Comparison of ENCODE assay signal across 8 mouse cellular contexts in the genomic region with DNA sequence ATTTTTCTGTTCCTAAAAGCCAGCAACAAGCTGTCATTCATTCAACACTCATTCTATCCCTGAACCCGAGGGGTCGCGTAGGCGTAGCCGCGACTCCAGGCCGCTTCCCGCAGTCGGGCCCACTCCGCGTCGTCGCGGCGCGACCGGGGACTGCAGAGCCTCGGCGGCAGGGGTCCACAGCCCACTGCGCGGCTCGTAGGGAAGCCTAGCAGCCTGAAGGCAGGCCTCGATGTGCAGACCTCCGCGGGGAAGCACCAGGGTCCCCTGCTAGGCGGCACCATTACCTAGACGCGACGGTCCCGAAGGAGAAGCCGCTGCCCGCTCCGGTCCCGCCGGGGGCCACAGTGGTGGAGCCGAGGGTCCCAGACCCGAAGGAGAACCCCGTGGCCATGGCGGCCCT. TPM values are rescaled to one million over a fixed set of nuclear protein-coding genes. Genes with fewer than 3 reads are reported as not detected.
A peak's percentile ranks its signal among the peaks of the same experiment; 100 is the strongest.
DNase-seq lines count a peak whose midpoint lies in the region; ATAC-seq and TF ChIP-seq lines count a peak whose summit lies in the region.

No protein-coding gene starts in this region.

- TF ChIP-seq EP300 in ES-Bruce4 (IDR thresholded peaks at IDR 0.05; ENCODE audit: insufficient read depth, low read depth, low read length): no peak

- intact Hi-C loops in gastrocnemius, postnatal 14 days (cut with DNase I; ENCODE audit: low total_unique reads): no loop called here

- peak overlapping the region; percentile 91 for H3K9ac ChIP-seq in heart, embryonic 16.5 days (ENCODE audit: low read length)
- peak overlapping the region; percentile 87 for H3K9ac ChIP-seq in ES-Bruce4 (ENCODE audit: low read depth, poor library complexity, severe bottlenecking)
- peak overlapping the region; percentile 97 for H3K9ac ChIP-seq in embryonic facial prominence, embryonic 15.5 days
- peak overlapping the region; percentile 89 for H3K9ac ChIP-seq in limb, embryonic 14.5 days (ENCODE audit: low read depth, low read length, severe bottlenecking)

- H3K4me2 ChIP-seq in heart, embryonic 16.5 days (ENCODE audit: low read depth, low read length): peak overlapping the region; percentile 83
- H3K4me2 ChIP-seq in embryonic facial prominence, embryonic 15.5 days (replicated peaks): peak overlapping the region; percentile 76
- H3K4me2 ChIP-seq in limb, embryonic 14.5 days (replicated peaks; ENCODE audit: low read depth, low read length, severe bottlenecking): peak overlapping the region; percentile 81

- H3K9me3 ChIP-seq in heart, embryonic 16.5 days (replicated peaks; ENCODE audit: control insufficient read depth, low read length): no peaks in the 10 kb centered on the region
- no peaks in the 10 kb centered on the region for H3K9me3 ChIP-seq in ES-Bruce4 (replicated peaks; ENCODE audit: control insufficient read depth, insufficient read depth, low read length, poor library complexity, severe bottlenecking)
- H3K9me3 ChIP-seq in embryonic facial prominence, embryonic 15.5 days (replicated peaks): no peaks in the 10 kb centered on the region
- no peaks in the 10 kb centered on the region for H3K9me3 ChIP-seq in limb, embryonic 14.5 days (ENCODE audit: control insufficient read depth, low read length)

- peak; percentile 29 for ATAC-seq in heart, embryonic 16.5 days (replicated peaks; ENCODE audit: extremely low read depth, insufficient read depth, low FRiP score)
- ATAC-seq in embryonic facial prominence, embryonic 15.5 days (ENCODE audit: insufficient number of reproducible peaks, low FRiP score, low TSS enrichment, low read depth): peak; percentile 51
- ATAC-seq in limb, embryonic 14.5 days (ENCODE audit: low FRiP score, low read depth): peak; percentile 45

- no peaks in the 10 kb centered on the region for H3K36me3 ChIP-seq in heart, embryonic 16.5 days (ENCODE audit: control insufficient read depth, insufficient read depth)
- peaks cover 3% of the 10 kb centered on the region; the same call in 1 of the 2 replicates for H3K36me3 ChIP-seq in ES-Bruce4 (ENCODE audit: control insufficient read depth, insufficient read depth, low read length, poor library complexity, severe bottlenecking)
- no peaks in the 10 kb centered on the region for H3K36me3 ChIP-seq in embryonic facial prominence, embryonic 15.5 days
- H3K36me3 ChIP-seq in limb, embryonic 14.5 days (ENCODE audit: control insufficient read depth, insufficient read depth, low read length): peaks cover 4% of the 10 kb centered on the region; the same call in 1 of the 2 replicates
- H3K36me3 ChIP-seq in small intestine, adult 2 months (ENCODE audit: control insufficient read depth, insufficient read depth, low read length): no peaks in the 10 kb centered on the region; the same call in 1 of the 2 replicates

- no peak for DNase-seq in heart, adult 18-20 months
- peak; percentile 21 for DNase-seq in limb, embryonic 14.5 days (ENCODE audit: low spot score)
- no peak for DNase-seq in gastrocnemius, postnatal 14 days
- no peak for DNase-seq in right cerebral cortex, postnatal 36 days (ENCODE audit: low spot score in 2 of 2)

- peak overlapping the region; percentile 83 for H3K27ac ChIP-seq in heart, embryonic 16.5 days (ENCODE audit: low read length)
- H3K27ac ChIP-seq in ES-Bruce4 (ENCODE audit: insufficient read depth, low read length): no peak overlapping the region
- peak overlapping the region; percentile 92 for H3K27ac ChIP-seq in embryonic facial prominence, embryonic 15.5 days (replicated peaks)
- peak overlapping the region; percentile 75 for H3K27ac ChIP-seq in limb, embryonic 14.5 days (replicated peaks; ENCODE audit: low read depth, low read length)
- peak overlapping the region; percentile 66 for H3K27ac ChIP-seq in small intestine, adult 2 months (ENCODE audit: insufficient read depth, low read depth, low read length)

- TF ChIP-seq POLR2A in ES-Bruce4 (IDR thresholded peaks at IDR 0.05; ENCODE audit: insufficient read depth, low read length): no peak
- TF ChIP-seq POLR2A in limb, embryonic 14.5 days (IDR thresholded peaks at IDR 0.05; ENCODE audit: borderline replicate concordance, extremely low read depth, insufficient read depth, insufficient read length): no peak
- no peak for TF ChIP-seq POLR2A in small intestine, adult 2 months (IDR thresholded peaks at IDR 0.05; ENCODE audit: low read depth, low read length)

- H3K4me3 ChIP-seq in heart, embryonic 16.5 days (ENCODE audit: low read length): peak overlapping the region; percentile 78
- H3K4me3 ChIP-seq in ES-Bruce4 (ENCODE audit: low read depth, low read length): peak overlapping the region; percentile 87
- H3K4me3 ChIP-seq in embryonic facial prominence, embryonic 15.5 days (replicated peaks): peak overlapping the region; percentile 98
- H3K4me3 ChIP-seq in limb, embryonic 14.5 days (replicated peaks; ENCODE audit: low read length): peak overlapping the region; percentile 82
- peak overlapping the region; percentile 95 for H3K4me3 ChIP-seq in small intestine, adult 2 months (ENCODE audit: low read depth, low read length)

- peaks cover 18% of the 10 kb centered on the region for H3K4me1 ChIP-seq in heart, embryonic 16.5 days (ENCODE audit: control insufficient read depth, insufficient read depth, low read length)
- no peaks in the 10 kb centered on the region for H3K4me1 ChIP-seq in ES-Bruce4 (ENCODE audit: control insufficient read depth, insufficient read depth, low read length)
- H3K4me1 ChIP-seq in embryonic facial prominence, embryonic 15.5 days: peaks cover 20% of the 10 kb centered on the region
- H3K4me1 ChIP-seq in limb, embryonic 14.5 days (ENCODE audit: control insufficient read depth, insufficient read depth, low read length): peaks cover 14% of the 10 kb centered on the region
- peaks cover 9% of the 10 kb centered on the region; the same call in 1 of the 2 replicates for H3K4me1 ChIP-seq in small intestine, adult 2 months (ENCODE audit: control insufficient read depth, insufficient read depth, insufficient read length, low read length)

- TF ChIP-seq CTCF in ES-Bruce4 (IDR thresholded peaks at IDR 0.05; ENCODE audit: low read depth, low read length): no peak
- no peak for TF ChIP-seq CTCF in small intestine, adult 2 months (IDR thresholded peaks at IDR 0.05; ENCODE audit: extremely low read depth, insufficient read length, insufficient replicate concordance, low read depth, low read length)

- WGBS in heart, embryonic 16.5 days: under 1% methylated on average over 39 of the region's 39 CpGs
- under 1% methylated on average over 39 of the region's 39 CpGs for WGBS in embryonic facial prominence, embryonic 15.5 days
- WGBS in limb, embryonic 14.5 days: under 1% methylated on average over 35 of the region's 39 CpGs
- WGBS in small intestine, adult 2 months: under 1% methylated on average over 39 of the region's 39 CpGs

- H3K27me3 ChIP-seq in heart, embryonic 16.5 days (ENCODE audit: control insufficient read depth, insufficient read depth, low read length): no peaks in the 10 kb centered on the region
- H3K27me3 ChIP-seq in ES-Bruce4 (ENCODE audit: control insufficient read depth, insufficient read depth, low read length, poor library complexity, severe bottlenecking): no peaks in the 10 kb centered on the region
- no peaks in the 10 kb centered on the region for H3K27me3 ChIP-seq in embryonic facial prominence, embryonic 15.5 days
- H3K27me3 ChIP-seq in limb, embryonic 14.5 days (ENCODE audit: control insufficient read depth, insufficient read depth, low read length): no peaks in the 10 kb centered on the region
- H3K27me3 ChIP-seq in small intestine, adult 2 months (ENCODE audit: control insufficient read depth, insufficient read depth, low read length): no peaks in the 10 kb centered on the region

RNA-seq across cellular contexts. Expression of gene Nupl1, which starts 0.4 kb away (rescaled TPM):
- polyA plus RNA-seq in heart, embryonic 16.5 days (2015; fragmentation: Nextera tagmentation; extraction: Ambion mirVana): 0.15 TPM in 1 of 2 replicates, not detected in the other
- total RNA-seq in heart, adult 18-20 months (2021): not detected
- polyA plus RNA-seq in ES-Bruce4 (2011; ENCODE audit: insufficient read depth, insufficient read length, low read depth, missing spikeins): not detected in 2 replicates
- polyA plus RNA-seq in embryonic facial prominence, embryonic 15.5 days (2015; fragmentation: Nextera tagmentation; extraction: Ambion mirVana): not detected in 2 replicates
- polyA plus RNA-seq in limb, embryonic 14.5 days (2012; rRNA removed): not detected in 2 replicates
- not detected in 2 replicates for polyA plus RNA-seq in limb, embryonic 14.5 days (2014; fragmentation: Nextera tagmentation; extraction: Ambion mirVana)
- not detected in 2 replicates for polyA plus RNA-seq in small intestine, adult 2 months (2012; rRNA removed)
- total RNA-seq in gastrocnemius, postnatal 14 days (2021): under 1 TPM in 1 of 2 experiments, not detected in 1; 0.25 TPM

RNA-seq across cellular contexts. Expression of gene Gm49336, which starts 0.4 kb away (rescaled TPM):
- polyA plus RNA-seq in heart, embryonic 16.5 days (2015; fragmentation: Nextera tagmentation; extraction: Ambion mirVana): 32.7 and 34.8 TPM in 2 replicates
- 10 to 100 TPM; 26.4 to 28.0 TPM for total RNA-seq in heart, adult 18-20 months (2021)
- polyA plus RNA-seq in ES-Bruce4 (2011; ENCODE audit: insufficient read depth, insufficient read length, low read depth, missing spikeins): 85.2 and 91.3 TPM in 2 replicates
- 43.7 and 44.7 TPM in 2 replicates for polyA plus RNA-seq in embryonic facial prominence, embryonic 15.5 days (2015; fragmentation: Nextera tagmentation; extraction: Ambion mirVana)
- 42.3 and 43.3 TPM in 2 replicates for polyA plus RNA-seq in limb, embryonic 14.5 days (2012; rRNA removed)
- polyA plus RNA-seq in limb, embryonic 14.5 days (2014; fragmentation: Nextera tagmentation; extraction: Ambion mirVana): 49.6 and 55.5 TPM in 2 replicates
- polyA plus RNA-seq in small intestine, adult 2 months (2012; rRNA removed): 8.4 and 8.6 TPM in 2 replicates
- 10 to 100 TPM; 27.7 to 30.0 TPM for total RNA-seq in gastrocnemius, postnatal 14 days (2021)

RNA-seq across cellular contexts. Expression of gene Mtmr6, which starts 14.1 kb away (rescaled TPM):
- 29.8 and 30.1 TPM in 2 replicates for polyA plus RNA-seq in heart, embryonic 16.5 days (2015; fragmentation: Nextera tagmentation; extraction: Ambion mirVana)
- 10 to 100 TPM; 30.9 to 31.0 TPM for total RNA-seq in heart, adult 18-20 months (2021)
- polyA plus RNA-seq in ES-Bruce4 (2011; ENCODE audit: insufficient read depth, insufficient read length, low read depth, missing spikeins): 36.6 and 45.0 TPM in 2 replicates
- 38.9 and 40.3 TPM in 2 replicates for polyA plus RNA-seq in embryonic facial prominence, embryonic 15.5 days (2015; fragmentation: Nextera tagmentation; extraction: Ambion mirVana)
- 25.1 and 27.4 TPM in 2 replicates for polyA plus RNA-seq in limb, embryonic 14.5 days (2012; rRNA removed)
- polyA plus RNA-seq in limb, embryonic 14.5 days (2014; fragmentation: Nextera tagmentation; extraction: Ambion mirVana): 39.5 and 41.4 TPM in 2 replicates
- polyA plus RNA-seq in small intestine, adult 2 months (2012; rRNA removed): 3.4 and 6.6 TPM in 2 replicates
- total RNA-seq in gastrocnemius, postnatal 14 days (2021): 10 to 100 TPM; 30.6 to 31.0 TPM

RNA-seq across cellular contexts. Expression of gene Atp8a2, which starts 53.9 kb away (rescaled TPM):
- 6.1 and 6.3 TPM in 2 replicates for polyA plus RNA-seq in heart, embryonic 16.5 days (2015; fragmentation: Nextera tagmentation; extraction: Ambion mirVana)
- 1 to 10 TPM; 4.1 to 6.3 TPM for total RNA-seq in heart, adult 18-20 months (2021)
- 1.1 and 1.7 TPM in 2 replicates for polyA plus RNA-seq in ES-Bruce4 (2011; ENCODE audit: insufficient read depth, insufficient read length, low read depth, missing spikeins)
- polyA plus RNA-seq in embryonic facial prominence, embryonic 15.5 days (2015; fragmentation: Nextera tagmentation; extraction: Ambion mirVana): 2.1 and 3.2 TPM in 2 replicates
- polyA plus RNA-seq in limb, embryonic 14.5 days (2012; rRNA removed): 0.70 and 1.0 TPM in 2 replicates
- polyA plus RNA-seq in limb, embryonic 14.5 days (2014; fragmentation: Nextera tagmentation; extraction: Ambion mirVana): 1.6 and 1.7 TPM in 2 replicates
- polyA plus RNA-seq in small intestine, adult 2 months (2012; rRNA removed): 2.5 and 3.7 TPM in 2 replicates
- 1 to 10 TPM in 1 of 2 experiments, under 1 TPM in 1; 0.93 to 1.8 TPM for total RNA-seq in gastrocnemius, postnatal 14 days (2021)
